Mouse (Mus musculus) ES-Bruce4 (cell line): ENCODE results near the gene Elfn2. TPM values are rescaled to one million over a fixed set of nuclear protein-coding genes. Genes with fewer than 3 reads are reported as not detected.

Source experiments
- H3K27ac ChIP-seq: 2 replicates; pipeline ENCODE4 v1.5.1; 2012; ENCODE audit warnings: low read length, inconsistent platforms; ENCODE audit not compliant: insufficient read depth
- H3K27me3 ChIP-seq: 2 replicates; pipeline ENCODE4 v1.6.1; 2012; ENCODE audit warnings: mild to moderate bottlenecking, low read length, inconsistent platforms; ENCODE audit not compliant: control insufficient read depth, poor library complexity, insufficient read depth, severe bottlenecking
- H3K36me3 ChIP-seq: 2 replicates; pipeline ENCODE4 v1.6.1; 2012; ENCODE audit warnings: inconsistent platforms, mild to moderate bottlenecking, low read length, moderate library complexity; ENCODE audit not compliant: control insufficient read depth, poor library complexity, insufficient read depth, severe bottlenecking
- H3K4me1 ChIP-seq: one replicate; pipeline ENCODE4 v1.8.1; 2011; ENCODE audit warnings: low read length; ENCODE audit not compliant: control insufficient read depth, insufficient read depth
- H3K4me3 ChIP-seq: 2 replicates; pipeline ENCODE4 v1.5.1; 2011; ENCODE audit warnings: low read depth, mild to moderate bottlenecking, low read length
- H3K9ac ChIP-seq: 2 replicates; pipeline ENCODE4 v1.6.1; 2012; ENCODE audit warnings: low read depth, mild to moderate bottlenecking, inconsistent platforms; ENCODE audit not compliant: poor library complexity, severe bottlenecking
- H3K9me3 ChIP-seq: replicated peaks from 2 replicates; pipeline ENCODE4 v1.6.1; 2012; ENCODE audit warnings: mild to moderate bottlenecking, low read length, inconsistent platforms; ENCODE audit not compliant: control insufficient read depth, poor library complexity, insufficient read depth, severe bottlenecking
- CTCF ChIP-seq: IDR thresholded peaks from one replicate; pipeline ENCODE4 v1.8.1; 2011; ENCODE audit warnings: low read depth, low read length
- EP300 ChIP-seq: IDR thresholded peaks from 2 replicates; pipeline ENCODE4 v1.6.1; 2011; ENCODE audit warnings: low read depth, low read length; ENCODE audit not compliant: insufficient read depth
- POLR2A ChIP-seq: IDR thresholded peaks from one replicate; pipeline ENCODE4 v1.8.1; 2011; ENCODE audit warnings: low read length; ENCODE audit not compliant: insufficient read depth
- polyA plus RNA-seq: library from polyadenylated mRNA; stranded (reverse); fragments of >200 nt; gene quantifications from 2 replicates; pipeline ENCODE4 v1.2.4, GENCODE M21; 2011; ENCODE audit warnings: low read depth; ENCODE audit not compliant: missing spikeins, insufficient read depth, insufficient read length

Gene Elfn2
- 0.07 and 0.12 TPM in 2 replicates for polyA plus RNA-seq

DNA sequence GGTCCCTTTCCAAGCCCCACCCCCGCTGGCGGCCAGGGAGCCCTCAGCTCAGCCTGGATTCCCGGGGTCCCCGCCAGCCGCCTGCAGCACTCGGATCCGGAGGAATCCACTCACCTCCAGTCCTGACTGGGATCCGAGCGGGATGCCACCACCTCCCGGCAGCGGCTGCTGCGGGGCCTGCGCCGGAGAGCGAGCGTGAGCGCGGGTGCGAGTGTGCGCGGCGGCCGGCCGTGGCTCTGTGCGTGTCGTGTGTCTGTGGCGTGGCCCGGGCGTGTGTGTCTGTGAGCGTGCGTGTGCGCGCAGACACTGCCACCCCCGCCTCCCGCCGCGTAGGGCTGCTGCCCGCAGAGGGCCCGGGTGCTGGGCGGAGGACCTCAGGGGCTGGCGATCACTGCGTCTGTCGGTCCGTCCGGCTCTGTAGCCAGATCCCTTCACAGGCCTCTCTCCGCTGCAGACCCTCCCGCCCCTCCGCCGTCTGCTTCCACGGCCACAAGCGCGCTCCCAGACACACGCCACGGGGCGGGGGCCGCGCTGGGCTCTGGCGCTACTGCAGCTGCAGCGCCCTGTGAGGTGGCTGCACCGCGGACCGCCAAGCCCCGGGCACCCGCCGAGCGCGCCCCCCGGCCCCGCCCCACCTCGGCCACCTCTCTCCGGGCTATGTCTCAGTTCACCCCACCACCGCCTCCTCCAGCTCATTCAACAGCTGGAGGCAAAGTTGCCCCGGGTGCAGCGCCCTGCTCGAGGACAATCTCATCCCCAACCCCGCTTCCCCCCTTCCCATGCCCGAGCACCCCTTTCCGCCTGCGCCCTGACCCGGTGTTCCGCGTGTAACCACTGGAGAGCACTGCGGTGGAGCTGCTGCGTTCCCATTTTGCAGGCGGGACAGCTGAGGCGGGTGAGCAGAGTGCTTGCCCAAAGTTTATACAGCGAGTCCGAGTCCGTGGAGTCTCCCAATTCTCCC, at the start of gene Elfn2:
Gene Elfn2 (minus strand): TSS at position 482 of the 961 bp plus-strand sequence.
- no peaks in the 10 kb centered on the region for H3K36me3 ChIP-seq
- peak within 1 kb of the TSS; percentile 53 for H3K9ac ChIP-seq
- peak within 1 kb of the TSS; percentile 50 for H3K4me3 ChIP-seq
- peaks cover 8% of the 10 kb centered on the region for H3K27me3 ChIP-seq
- H3K9me3 ChIP-seq: no peaks in the 10 kb centered on the region
- no peak for TF ChIP-seq POLR2A
- TF ChIP-seq EP300: no peak
- TF ChIP-seq CTCF: no peak
- no peaks in the 10 kb centered on the region for H3K4me1 ChIP-seq
- no peak within 1 kb of the TSS for H3K27ac ChIP-seq

DNA sequence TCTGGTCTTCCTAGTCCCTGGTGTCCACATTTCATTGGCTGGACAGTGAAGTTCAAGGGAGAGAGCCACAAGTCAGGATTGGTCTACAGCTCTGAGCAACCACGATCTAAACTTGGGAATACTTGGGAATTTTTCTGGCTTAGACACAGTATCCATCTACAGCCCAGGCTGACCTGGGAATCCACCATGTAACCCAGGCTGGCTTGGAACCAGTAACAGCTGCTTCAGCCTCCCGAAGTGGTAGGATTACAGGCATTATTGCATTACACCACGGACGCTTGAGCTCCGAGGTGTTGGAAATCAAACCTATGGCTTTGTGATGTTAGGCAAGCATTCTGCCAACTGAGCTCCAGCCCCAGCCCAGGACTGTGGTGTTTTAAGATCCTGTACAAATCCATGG, 45.1 kb upstream of the Elfn2 start:
- H3K27ac ChIP-seq: no peak overlapping the region
- no peaks in the 10 kb centered on the region for H3K9me3 ChIP-seq
- no peaks in the 10 kb centered on the region for H3K36me3 ChIP-seq
- no peak overlapping the region for H3K4me3 ChIP-seq
- TF ChIP-seq CTCF (no peak), POLR2A (no peak), EP300 (no peak)
- H3K27me3 ChIP-seq: no peaks in the 10 kb centered on the region
- H3K4me1 ChIP-seq: peaks cover 8% of the 10 kb centered on the region
- no peak overlapping the region for H3K9ac ChIP-seq

DNA sequence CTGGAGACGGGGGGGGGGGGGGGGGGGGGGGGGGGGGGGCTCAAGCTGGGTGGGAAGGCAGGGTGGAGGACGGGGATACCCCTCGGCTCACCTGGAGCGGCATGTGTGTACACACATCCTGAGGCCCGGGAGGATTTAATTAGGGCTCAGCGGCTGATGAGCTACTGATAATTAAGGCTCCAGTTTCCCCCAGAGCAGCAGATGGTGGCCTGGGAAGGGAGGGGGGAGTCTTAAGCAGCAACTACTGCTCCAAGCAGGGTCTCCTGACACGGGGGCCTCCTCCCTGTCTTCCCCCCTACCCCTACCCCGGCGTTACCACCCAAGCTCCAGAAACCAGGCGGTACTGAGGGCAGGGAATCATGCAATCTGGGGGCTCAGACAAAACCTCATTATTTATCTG, 44.6 kb upstream of the Elfn2 start:
- Histone ChIP-seq H3K9ac (no peak overlapping the region), H3K27me3 (no peaks in the 10 kb centered on the region), H3K27ac (no peak overlapping the region), H3K9me3 (no peaks in the 10 kb centered on the region), H3K4me3 (no peak overlapping the region), H3K4me1 (peaks cover 8% of the 10 kb centered on the region), H3K36me3 (no peaks in the 10 kb centered on the region)
- TF ChIP-seq EP300 (no peak), CTCF (no peak), POLR2A (no peak)

DNA sequence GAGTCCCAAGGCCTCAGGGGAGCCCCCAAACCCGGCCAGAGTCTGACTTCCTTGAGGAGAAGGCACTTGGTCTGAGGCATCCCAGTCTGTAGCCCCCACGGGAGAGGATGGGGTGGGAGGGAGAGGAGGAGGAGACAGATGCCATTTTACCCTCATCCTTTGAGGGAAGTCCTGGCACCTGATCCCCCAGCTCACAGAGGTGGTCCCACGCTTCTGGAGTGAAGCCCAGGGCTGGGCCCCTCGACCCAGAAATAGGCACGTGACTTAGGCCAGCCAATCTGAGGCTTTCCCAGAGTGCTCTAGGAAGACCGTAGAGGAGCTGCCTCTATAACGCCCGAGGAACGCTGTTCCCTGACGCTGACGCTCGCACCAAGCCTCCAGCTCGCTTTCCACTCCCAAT, 42.5 kb upstream of the Elfn2 start:
- Histone ChIP-seq H3K27ac (no peak overlapping the region), H3K9me3 (no peaks in the 10 kb centered on the region)

DNA sequence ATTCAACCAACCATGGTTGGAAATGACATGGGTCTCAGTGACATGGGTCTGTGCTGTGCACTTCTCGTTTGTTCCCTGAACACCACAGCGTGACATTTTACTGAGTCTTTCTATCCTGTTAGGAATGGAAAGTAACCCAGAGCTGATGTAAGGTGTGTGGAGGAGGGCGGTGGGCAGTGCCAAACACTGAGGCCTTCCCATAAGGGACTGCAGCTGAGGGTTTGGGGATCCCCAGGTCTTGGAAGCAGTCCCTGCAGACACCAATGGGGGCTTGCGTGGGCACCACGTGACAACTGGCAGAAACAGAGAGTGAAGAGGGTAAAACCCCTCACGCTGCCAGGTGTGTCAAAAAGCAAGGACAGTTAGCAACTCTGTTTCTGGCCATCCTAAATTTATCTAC, 39.6 kb upstream of the Elfn2 start:
- H3K27ac ChIP-seq: no peak overlapping the region
- H3K4me1 ChIP-seq: no peaks in the 10 kb centered on the region

More for the DNA sequence above, 42.5 kb upstream of the Elfn2 start:
- Histone ChIP-seq H3K4me1 (peaks cover 8% of the 10 kb centered on the region), H3K36me3 (no peaks in the 10 kb centered on the region), H3K4me3 (no peak overlapping the region), H3K9ac (no peak overlapping the region), H3K27me3 (no peaks in the 10 kb centered on the region)
- TF ChIP-seq CTCF: no peak
- TF ChIP-seq EP300: no peak
- no peak for TF ChIP-seq POLR2A

More for the DNA sequence above, 39.6 kb upstream of the Elfn2 start:
- H3K36me3 ChIP-seq: no peaks in the 10 kb centered on the region
- TF ChIP-seq CTCF: no peak
- TF ChIP-seq EP300: no peak
- no peak for TF ChIP-seq POLR2A
- H3K9ac ChIP-seq: no peak overlapping the region
- H3K27me3 ChIP-seq: no peaks in the 10 kb centered on the region
- no peaks in the 10 kb centered on the region for H3K9me3 ChIP-seq
- H3K4me3 ChIP-seq: no peak overlapping the region
